Mouse (Mus musculus): ENCODE measurements around the gene Btbd35f26. TPM values are rescaled to one million over a fixed set of nuclear protein-coding genes. Genes with fewer than 3 reads are reported as not detected.
"Not testable (repeated sequence)": the region's sequence is repeated elsewhere in the genome, so short reads cannot be mapped to it uniquely, and the experiment has no call there.

The Btbd35f26 gene
- total RNA-seq (2014; rRNA removed): not detected in 2 replicates
- polyA plus RNA-seq (2015; fragmentation: Nextera tagmentation; extraction: Ambion mirVana): not detected in 2 replicates

DNA sequence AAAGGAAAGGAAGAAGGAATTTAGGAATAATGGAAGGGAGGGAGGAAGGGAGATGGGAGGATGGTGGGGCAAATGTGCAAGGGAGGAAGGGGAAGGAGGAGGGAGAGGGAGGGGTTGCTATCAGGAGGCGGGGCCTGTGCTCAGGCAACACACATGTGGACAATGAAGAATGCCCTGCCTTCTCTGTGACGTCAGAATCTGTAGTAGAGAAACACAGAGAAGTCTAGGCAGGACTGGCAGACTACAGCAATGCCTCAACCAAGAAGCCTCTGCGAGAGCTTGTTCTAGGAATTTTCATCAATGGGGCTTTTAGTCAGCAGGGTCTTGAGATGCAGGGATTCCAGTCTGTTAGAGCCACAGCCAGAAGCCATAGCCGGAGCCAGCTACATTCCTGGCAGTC is at the start of gene Btbd35f26:
TSS of gene Btbd35f26 (plus strand) at position 301 of the 400 bp plus-strand sequence.
- H3K27me3 ChIP-seq (ENCODE audit: insufficient read depth, low read length); DNase-seq; ATAC-seq; H3K4me3 ChIP-seq (ENCODE audit: low read depth, low read length); H3K4me1 ChIP-seq (ENCODE audit: insufficient read depth); H3K27ac ChIP-seq (ENCODE audit: low read depth, low read length); H3K36me3 ChIP-seq (ENCODE audit: insufficient read depth); H3K4me2 ChIP-seq (ENCODE audit: low read depth); H3K9me3 ChIP-seq (ENCODE audit: low read length); H3K9ac ChIP-seq: not testable (repeated sequence)
- WGBS: no CpG with 5 or more reads among the region's 4 CpGs

DNA sequence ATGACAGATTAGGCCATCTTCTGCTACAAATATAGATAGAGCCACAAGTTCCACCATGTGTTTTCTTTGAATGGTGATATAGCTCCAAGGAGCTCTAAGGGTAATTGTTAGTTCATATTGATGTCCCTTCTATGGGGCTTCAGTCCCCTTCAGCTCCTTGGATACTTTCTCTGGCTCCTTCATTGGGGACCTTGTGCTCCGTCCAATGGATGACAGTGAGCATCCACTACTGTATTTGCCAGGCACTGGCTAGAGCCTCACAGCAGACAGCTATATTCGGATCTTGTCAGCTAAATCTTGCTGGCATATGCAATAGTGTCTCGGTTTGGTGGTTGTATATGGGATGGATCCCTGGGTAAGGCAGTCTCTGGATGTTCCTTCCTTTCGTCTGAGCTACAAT is 5.7 kb downstream of the Btbd35f26 start:
- H3K9me3 ChIP-seq (ENCODE audit: low read length); H3K9ac ChIP-seq; H3K4me2 ChIP-seq (ENCODE audit: low read depth); ATAC-seq; H3K27ac ChIP-seq (ENCODE audit: low read depth, low read length); H3K4me3 ChIP-seq (ENCODE audit: low read depth, low read length); DNase-seq; H3K4me1 ChIP-seq (ENCODE audit: insufficient read depth); H3K36me3 ChIP-seq (ENCODE audit: insufficient read depth); H3K27me3 ChIP-seq (ENCODE audit: insufficient read depth, low read length): not testable (repeated sequence)
- WGBS: 100% methylated on average over 2 of the region's 4 CpGs

DNA sequence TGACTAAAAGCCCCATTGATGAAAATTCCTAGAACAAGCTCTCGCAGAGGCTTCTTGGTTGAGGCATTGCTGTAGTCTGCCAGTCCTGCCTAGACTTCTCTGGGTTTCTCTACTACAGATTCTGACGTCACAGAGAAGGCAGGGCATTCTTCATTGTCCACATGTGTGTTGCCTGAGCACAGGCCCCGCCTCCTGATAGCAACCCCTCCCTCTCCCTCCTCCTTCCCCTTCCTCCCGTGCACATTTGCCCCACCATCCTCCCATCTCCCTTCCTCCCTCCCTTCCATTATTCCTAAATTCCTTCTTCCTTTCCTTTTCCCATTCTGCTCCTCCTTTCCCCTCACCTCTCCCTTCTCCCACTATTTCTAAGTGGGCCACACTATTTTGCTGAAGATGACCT is 47.6 kb downstream of the Btbd35f26 start, which contains the start of gene Btbd35f19:
TSS of gene Btbd35f19 (minus strand) at position 101 of the 400 bp plus-strand sequence.
- H3K4me3 ChIP-seq (ENCODE audit: low read depth, low read length); H3K4me2 ChIP-seq (ENCODE audit: low read depth); H3K9me3 ChIP-seq (ENCODE audit: low read length); H3K4me1 ChIP-seq (ENCODE audit: insufficient read depth); H3K27me3 ChIP-seq (ENCODE audit: insufficient read depth, low read length); H3K9ac ChIP-seq; H3K27ac ChIP-seq (ENCODE audit: low read depth, low read length); ATAC-seq; DNase-seq; H3K36me3 ChIP-seq (ENCODE audit: insufficient read depth): not testable (repeated sequence)
- WGBS: no CpG with 5 or more reads among the region's 4 CpGs

Other genes starting within 250 kb of the Btbd35f26 start
- gene Btbd35f29, start 218.8 kb upstream of the Btbd35f26 start, total RNA-seq (2014; rRNA removed): not detected in 2 replicates
- not detected in 2 replicates for gene Btbd35f29, start 218.8 kb upstream of the Btbd35f26 start, polyA plus RNA-seq (2015; fragmentation: Nextera tagmentation; extraction: Ambion mirVana)
- not detected in 2 replicates for gene Spin2f, start 82.6 kb upstream of the Btbd35f26 start, total RNA-seq (2014; rRNA removed)
- gene Spin2f, start 82.6 kb upstream of the Btbd35f26 start, polyA plus RNA-seq (2015; fragmentation: Nextera tagmentation; extraction: Ambion mirVana): not detected in 2 replicates
- gene Btbd35f19, start 47.5 kb downstream of the Btbd35f26 start, total RNA-seq (2014; rRNA removed): not detected in 2 replicates
- not detected in 2 replicates for gene Btbd35f19, start 47.5 kb downstream of the Btbd35f26 start, polyA plus RNA-seq (2015; fragmentation: Nextera tagmentation; extraction: Ambion mirVana)
- gene Gm21883, start 237.8 kb downstream of the Btbd35f26 start, total RNA-seq (2014; rRNA removed): not detected in 2 replicates
- not detected in 2 replicates for gene Gm21883, start 237.8 kb downstream of the Btbd35f26 start, polyA plus RNA-seq (2015; fragmentation: Nextera tagmentation; extraction: Ambion mirVana)